Mouse (Mus musculus): ENCODE measurements around the gene Slc6a17.

DNA sequence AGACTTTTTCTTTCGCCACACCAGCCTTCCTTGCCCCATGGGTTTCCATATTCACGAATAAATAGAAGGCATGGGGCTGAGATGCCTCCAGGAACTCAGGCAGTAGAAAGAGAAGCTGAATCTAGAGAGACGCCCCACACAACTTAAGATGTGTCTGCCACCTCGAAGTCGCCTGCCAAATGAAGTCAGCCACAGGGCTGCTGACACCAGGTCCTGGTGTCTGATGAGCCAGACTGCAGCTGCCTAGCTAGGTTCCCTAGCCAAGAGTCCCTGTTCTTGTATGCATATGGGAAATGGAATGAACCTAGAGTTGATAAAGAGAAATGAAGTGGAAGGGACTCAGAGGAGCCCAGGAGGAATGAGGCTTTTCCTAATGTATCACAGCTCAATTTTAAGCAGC, 27.5 kb upstream of the Slc6a17 start:
- no peak for TF ChIP-seq CTCF (IDR thresholded peaks at IDR 0.05; ENCODE audit: low read depth)
- TF ChIP-seq EP300 (IDR thresholded peaks at IDR 0.05; ENCODE audit: low read depth), result no peak

Measured in liver, postnatal 0 days (tissue).